Mouse (Mus musculus) central nervous system, embryonic 18 days (tissue): ENCODE results near the gene Commd6. TPM values are rescaled to one million over a fixed set of nuclear protein-coding genes. Genes with fewer than 3 reads are reported as not detected.

Source experiments
- polyA plus RNA-seq: library from polyadenylated mRNA; depleted of rRNA; stranded (reverse); fragments of >200 nt; gene quantifications from 2 replicates; pipeline ENCODE4 v1.2.3, GENCODE M21; 2012; rRNA removed

Commd6 gene
- 43.6 and 48.7 TPM in 2 replicates for polyA plus RNA-seq

DNA sequence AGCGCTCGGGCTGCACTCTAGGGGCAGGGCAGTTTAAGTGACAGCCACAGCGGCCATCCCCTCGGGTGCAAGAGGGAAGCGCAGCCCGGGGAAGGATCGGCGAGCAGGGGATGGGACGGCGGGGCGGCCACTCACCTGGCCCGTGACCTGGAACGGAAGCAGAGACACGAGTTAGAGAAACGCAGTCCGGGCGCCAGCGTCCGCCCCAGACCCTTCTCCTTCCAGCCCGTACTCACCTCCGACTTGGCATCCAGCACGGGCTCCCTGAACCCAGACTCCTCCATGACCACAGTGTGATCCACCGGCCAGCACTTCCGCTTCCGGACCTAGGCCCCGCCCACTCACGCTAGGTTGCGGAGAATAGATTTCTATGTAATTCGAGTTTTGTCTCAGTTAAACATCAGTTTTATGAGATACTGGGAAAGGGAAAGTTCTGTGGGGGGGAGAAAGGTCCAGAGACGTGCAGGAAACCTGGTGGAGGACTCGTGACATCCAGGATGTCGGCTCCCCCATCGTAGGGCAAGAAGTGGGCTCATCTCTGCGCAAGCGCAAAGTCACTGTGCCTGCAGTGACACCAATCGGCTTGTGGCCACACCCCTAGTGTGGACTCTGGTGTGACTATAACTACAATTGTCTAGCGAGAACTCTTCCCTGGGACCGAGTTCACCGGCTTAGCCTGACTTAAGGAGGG is at the start of gene Commd6:
Gene Commd6 (minus strand): TSS at position 534 of the 691 bp plus-strand sequence.

DNA sequence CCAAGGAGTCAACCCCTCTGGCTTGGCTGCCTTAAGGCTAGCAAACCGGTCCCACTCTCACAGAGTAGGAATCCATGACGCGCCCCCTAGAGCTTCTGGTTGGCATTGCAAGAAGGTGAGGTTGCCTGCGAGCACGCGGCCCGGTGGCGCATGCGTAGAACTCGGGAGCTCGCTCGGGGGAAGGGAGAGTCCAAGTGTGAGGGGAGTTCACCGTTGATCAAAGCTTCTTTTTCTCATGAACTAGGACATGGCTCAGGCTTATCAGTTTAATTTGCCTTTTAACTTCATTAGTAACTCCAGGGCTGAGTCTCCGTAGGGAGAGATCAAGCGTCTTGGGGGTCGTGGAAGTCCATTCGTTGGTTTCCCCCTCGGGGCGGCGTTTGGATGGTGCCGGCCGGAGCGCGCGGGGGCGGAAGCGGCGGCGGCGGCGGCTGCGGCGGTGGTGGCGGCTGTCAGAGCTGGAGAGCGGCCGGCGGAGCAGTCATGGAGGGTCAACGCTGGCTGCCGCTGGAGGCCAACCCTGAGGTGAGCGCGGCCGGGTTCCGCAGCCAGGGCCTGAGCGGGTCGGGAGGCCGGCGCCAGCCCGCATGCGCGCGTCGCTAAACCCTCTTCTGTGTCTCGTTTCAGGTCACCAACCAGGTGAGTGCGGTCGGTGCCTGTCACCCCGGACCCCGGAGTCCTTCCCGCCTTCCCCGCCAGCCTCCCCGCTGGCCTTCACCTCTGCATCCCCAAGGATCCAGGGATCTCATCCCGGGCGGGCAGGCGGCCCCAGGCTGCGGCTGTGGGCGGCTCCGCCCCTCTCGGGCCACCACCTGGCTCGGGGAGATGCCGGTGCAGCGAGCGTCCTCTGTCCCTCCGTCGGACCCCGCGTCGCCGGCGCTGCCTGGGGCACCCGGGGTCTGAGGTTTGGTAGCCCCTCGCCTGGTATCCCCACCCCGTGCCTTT is 13.4 kb upstream of the Commd6 start, which contains the start of gene Uchl3:
Gene Uchl3 (plus strand): TSS at position 387 of the 945 bp plus-strand sequence.

DNA sequence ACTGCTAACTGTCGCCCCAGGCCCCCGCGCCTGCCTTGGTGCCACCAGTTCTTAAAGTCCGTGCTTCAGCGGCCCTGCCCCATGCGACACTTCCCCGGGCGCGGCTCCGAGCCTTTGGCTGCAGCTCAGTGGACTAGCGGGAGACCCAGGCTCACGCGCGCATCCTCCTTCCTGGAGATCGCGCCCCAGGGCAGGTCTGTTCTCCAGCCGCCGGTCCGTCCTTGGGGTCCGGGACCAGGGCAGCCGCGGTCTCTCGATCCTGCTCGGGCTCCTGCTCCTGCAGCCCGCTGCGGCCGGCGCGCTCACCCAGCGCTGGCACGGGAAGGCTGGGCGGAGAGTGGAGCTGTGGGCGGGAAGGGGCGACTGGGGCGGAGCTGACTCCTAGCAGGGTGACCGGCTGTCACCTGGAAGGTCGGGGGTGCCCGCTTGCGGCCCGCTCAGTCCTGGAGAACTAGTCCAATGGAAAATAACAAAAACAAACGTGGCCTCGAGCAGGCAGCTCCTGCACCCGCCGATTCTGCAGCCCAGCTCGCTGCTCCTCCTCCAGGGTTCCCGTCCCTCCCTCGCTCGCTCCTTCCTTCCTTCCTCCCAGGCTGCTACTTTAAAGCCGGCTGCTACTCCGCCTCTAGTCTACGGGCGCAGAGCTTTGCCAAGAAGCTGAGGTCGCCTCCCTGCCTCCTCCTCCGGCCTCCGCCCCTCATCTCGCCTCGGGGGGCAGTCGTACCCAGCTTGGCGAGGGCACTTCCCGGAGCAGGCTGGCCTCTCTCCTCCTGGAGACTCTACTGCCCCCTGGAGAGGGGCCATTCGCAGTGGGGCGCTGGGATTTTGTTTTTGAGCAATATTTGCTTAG is 31.7 kb downstream of the Commd6 start, which contains the start of gene Tbc1d4:
Gene Tbc1d4 (minus strand): TSS at position 673 of the 850 bp plus-strand sequence.

Other genes with a start within 250 kb of the Commd6 start
- 7.0 and 9.0 TPM in 2 replicates for gene Tbc1d4, start 31.5 kb downstream of the Commd6 start, polyA plus RNA-seq
- 173 and 178 TPM in 2 replicates for gene Uchl3, start 13.3 kb upstream of the Commd6 start, polyA plus RNA-seq
- gene Gm9922, start 89.1 kb upstream of the Commd6 start, polyA plus RNA-seq = 0.27 and 0.36 TPM in 2 replicates
- gene Lmo7, start 89.3 kb upstream of the Commd6 start, polyA plus RNA-seq = 17.3 and 18.8 TPM in 2 replicates